Mouse (Mus musculus) liver, embryonic 14.5 days (tissue): Measurements from ENCODE around the gene Defb23.

Source experiments
- CTCF ChIP-seq: IDR thresholded peaks from 2 replicates; pipeline ENCODE4 v1.5.1; 2016; ENCODE audit warnings: antibody characterized with exemption, low read depth, control low read depth
- EP300 ChIP-seq: IDR thresholded peaks from 2 replicates; pipeline ENCODE4 v1.6.1; 2016; ENCODE audit warnings: antibody characterized with exemption, low read depth

- no peak for TF ChIP-seq CTCF
- no peak for TF ChIP-seq EP300
Observed at GRCm38 (mm10) chr2:152414591-152415165, 49.7 kb downstream of the Defb23 start, which contains the start of gene Zcchc3.
